Mouse (Mus musculus): ENCODE data around the gene Gm10271. TPM values are rescaled to one million over a fixed set of nuclear protein-coding genes. Genes with fewer than 3 reads are reported as not detected.

Gene Gm10271
- polyA plus RNA-seq, 1 experiment from 2014 or later = not detected

DNA sequence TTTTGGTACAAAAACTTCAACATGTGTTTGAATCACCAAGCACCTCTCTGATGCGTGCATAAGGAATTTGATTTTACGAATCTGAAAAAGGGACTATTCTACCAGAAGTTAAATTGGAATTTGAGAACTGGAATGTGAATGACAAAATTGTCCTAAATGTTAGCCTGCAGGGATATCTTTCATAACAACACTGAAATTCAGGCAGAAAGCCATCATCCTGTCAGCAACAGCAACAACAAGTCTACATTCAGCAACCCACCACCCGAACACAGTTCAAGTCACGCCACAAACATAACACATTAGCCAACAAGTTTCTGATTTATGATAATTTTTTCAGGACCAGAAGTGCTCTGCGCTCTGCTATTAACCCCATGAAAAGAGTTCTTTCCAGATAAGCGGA, 17.2 kb downstream of the Gm10271 start:
- 86% methylated on average over 6 of the region's 6 CpGs for WGBS
- H3K9ac ChIP-seq (replicated peaks) = no peak overlapping the region
- H3K4me1 ChIP-seq (replicated peaks) = peaks cover 6% of the 10 kb centered on the region; the same call in 1 of the 2 replicates
- 0 out of 2 replicates have a peak, but pooled peaks cover 5% of the 10 kb centered on the region for H3K9me3 ChIP-seq
- H3K27me3 ChIP-seq = no peaks in the 10 kb centered on the region
- H3K4me3 ChIP-seq (replicated peaks) = no peak overlapping the region
- H3K4me2 ChIP-seq = no peak overlapping the region
- no peak for ATAC-seq (ENCODE audit: insufficient number of reproducible peaks, insufficient read depth, low FRiP score, low TSS enrichment, low read depth)
- H3K27ac ChIP-seq = no peak overlapping the region
- H3K36me3 ChIP-seq = no peaks in the 10 kb centered on the region

DNA sequence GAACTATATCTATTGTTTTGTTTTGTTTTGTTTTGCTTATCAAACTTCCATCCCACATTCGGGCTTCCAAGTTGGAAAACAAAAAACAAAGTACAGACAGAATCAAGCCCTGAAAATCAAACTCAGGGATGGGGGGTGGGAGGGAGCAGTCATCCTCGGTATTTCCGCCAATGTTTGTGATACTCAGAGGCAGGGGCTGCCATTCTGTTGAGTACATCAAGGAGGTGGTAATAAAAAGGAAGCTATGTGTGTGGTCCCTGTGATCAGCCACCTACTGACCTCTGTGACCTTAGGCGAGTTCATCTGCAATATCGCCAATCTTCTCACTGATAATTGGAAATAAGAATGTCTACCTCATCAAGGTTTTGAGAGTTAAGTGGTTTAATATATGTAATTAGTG, 21.5 kb downstream of the Gm10271 start:
- Histone ChIP-seq H3K9ac (replicated peaks) (no peak overlapping the region; the same call in 1 of the 2 replicates), H3K27me3 (no peaks in the 10 kb centered on the region), H3K4me2 (peak overlapping the region; percentile 75), H3K4me3 (replicated peaks) (peak overlapping the region; percentile 89), H3K4me1 (replicated peaks) (peaks cover 35% of the 10 kb centered on the region), H3K9me3 (0 out of 2 replicates have a peak, but pooled peaks cover 5% of the 10 kb centered on the region), H3K36me3 (no peaks in the 10 kb centered on the region), H3K27ac (no peak overlapping the region)
- 19% methylated on average over 5 of the region's 5 CpGs for WGBS
- ATAC-seq (ENCODE audit: insufficient number of reproducible peaks, insufficient read depth, low FRiP score, low TSS enrichment, low read depth) = no peak

DNA sequence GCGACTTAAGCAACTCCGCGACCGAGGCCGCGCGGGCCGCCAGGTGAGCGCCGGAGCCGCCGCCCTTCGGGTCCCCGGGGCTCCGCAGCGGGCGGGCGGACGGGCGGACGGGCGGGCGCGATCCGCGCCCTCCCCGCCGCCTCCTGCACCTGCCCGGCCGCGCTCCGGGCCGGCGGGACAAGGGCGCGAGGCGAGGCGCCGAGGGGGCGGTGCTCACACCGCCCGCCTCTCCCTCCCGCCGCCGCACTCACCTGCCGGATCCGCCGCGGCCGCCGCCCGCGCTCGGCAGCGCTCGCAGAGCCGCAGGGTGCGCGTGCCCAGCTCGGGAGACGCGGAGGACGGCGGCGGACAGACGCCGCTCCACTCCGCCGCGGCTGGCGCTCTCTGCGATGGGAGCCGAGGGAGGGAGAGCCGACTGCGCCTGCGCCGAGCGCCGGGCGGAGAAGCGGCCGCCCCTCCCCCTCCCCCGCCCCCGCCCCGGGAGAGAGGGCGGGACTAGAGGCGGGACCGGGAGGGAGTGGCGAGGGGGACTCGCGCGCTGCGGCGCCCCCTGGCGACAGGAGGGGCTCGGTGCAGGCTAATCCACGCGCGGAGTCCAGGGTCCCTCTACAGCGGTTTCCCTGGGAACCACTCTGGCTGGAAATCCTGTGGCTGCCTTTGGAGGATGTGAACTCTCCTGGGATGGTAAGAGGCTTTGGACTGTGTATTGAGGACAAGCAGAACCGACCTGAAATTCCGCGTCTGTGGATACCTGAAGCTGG, 22.2 kb downstream of the Gm10271 start, which contains the start of gene Rab3ip:
TSS of gene Rab3ip (minus strand) at position 761 of the 761 bp plus-strand sequence.
- Histone ChIP-seq H3K36me3 (no peaks in the 10 kb centered on the region), H3K27ac (peak within 1 kb of the TSS; percentile 86), H3K27me3 (no peaks in the 10 kb centered on the region), H3K9me3 (0 out of 2 replicates have a peak, but pooled peaks cover 5% of the 10 kb centered on the region), H3K4me1 (replicated peaks) (peaks cover 35% of the 10 kb centered on the region), H3K9ac (replicated peaks) (peak within 1 kb of the TSS; percentile 86), H3K4me3 (replicated peaks) (peak within 1 kb of the TSS; percentile 89), H3K4me2 (peak within 1 kb of the TSS; percentile 75)
- peak; percentile 89 for ATAC-seq (ENCODE audit: insufficient number of reproducible peaks, insufficient read depth, low FRiP score, low TSS enrichment, low read depth)
- WGBS = under 1% methylated on average over 61 of the region's 103 CpGs

DNA sequence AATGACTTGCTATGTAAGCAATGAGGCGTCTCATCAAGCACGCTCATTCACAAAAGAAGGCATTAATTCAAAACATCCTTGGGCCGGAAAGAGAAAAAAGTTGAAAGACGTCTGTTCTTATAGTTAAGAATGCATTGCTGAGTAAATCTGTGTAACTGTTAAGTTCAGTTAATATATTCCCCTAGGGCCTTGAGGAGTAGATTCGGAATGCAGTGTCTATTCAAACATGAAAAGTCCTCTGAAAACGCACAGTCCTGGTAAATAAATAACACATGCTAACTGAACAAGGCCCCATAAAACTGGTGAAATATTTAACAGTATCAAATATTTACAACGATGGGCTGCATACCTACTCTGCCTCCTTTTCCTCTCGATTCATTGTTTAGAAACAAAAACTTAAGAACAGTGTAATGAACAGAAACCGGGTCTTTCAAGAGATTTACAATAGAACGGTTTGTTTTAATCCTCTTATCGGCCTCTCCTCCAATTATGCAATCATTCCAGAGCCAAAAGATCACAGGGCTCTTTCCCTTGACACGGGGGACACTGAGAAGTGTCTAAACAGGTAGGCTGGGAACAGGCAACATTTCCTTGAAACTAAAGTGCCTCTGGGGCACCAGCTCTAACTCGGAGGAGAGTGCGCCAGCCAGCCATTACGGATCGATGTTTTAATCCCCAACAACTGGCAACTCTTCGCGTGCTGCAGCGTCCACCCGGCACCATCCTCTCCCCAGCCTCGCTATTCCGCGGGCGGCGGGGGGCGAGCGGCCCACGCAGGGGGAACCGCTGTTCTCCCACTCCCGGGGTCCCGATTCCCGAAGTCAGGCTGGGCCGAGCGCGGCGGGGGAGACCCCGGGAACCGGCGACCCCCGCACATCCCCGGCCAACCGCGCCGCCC, 23.0 kb downstream of the Gm10271 start:
- H3K4me3 ChIP-seq (replicated peaks) = peak overlapping the region; percentile 89
- peak overlapping the region; percentile 86 for H3K9ac ChIP-seq (replicated peaks)
- 0 out of 2 replicates have a peak, but pooled peaks cover 5% of the 10 kb centered on the region for H3K9me3 ChIP-seq
- peaks cover 40% of the 10 kb centered on the region for H3K4me1 ChIP-seq (replicated peaks)
- H3K27ac ChIP-seq = peak overlapping the region; percentile 86
- peak overlapping the region; percentile 75 for H3K4me2 ChIP-seq
- WGBS = 1% methylated on average over 44 of the region's 44 CpGs
- no peaks in the 10 kb centered on the region for H3K27me3 ChIP-seq
- no peaks in the 10 kb centered on the region for H3K36me3 ChIP-seq
- peak; percentile 7; the same call in 1 of the 2 replicates for ATAC-seq (ENCODE audit: insufficient number of reproducible peaks, insufficient read depth, low FRiP score, low TSS enrichment, low read depth)

DNA sequence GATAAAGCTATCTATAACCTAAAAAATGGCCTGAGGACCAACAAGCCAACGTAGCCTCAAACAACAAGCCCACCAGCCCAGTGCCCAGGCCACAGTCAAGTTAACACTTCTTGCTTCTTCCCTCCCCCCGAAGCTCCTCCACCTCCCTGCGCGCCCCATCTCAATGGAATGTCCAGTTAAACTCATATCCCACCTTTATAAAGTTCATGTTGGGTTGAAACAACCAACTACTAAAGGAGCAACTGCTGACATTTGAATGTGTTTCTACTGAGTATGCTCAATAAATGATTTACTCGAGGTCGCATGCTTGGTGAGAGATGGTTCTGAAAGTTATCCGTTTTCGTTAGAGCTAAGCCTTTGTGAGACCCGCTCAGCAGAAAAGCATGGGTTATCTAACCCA, 24.0 kb downstream of the Gm10271 start:
- no peak overlapping the region for H3K27ac ChIP-seq
- H3K36me3 ChIP-seq = no peaks in the 10 kb centered on the region
- H3K9me3 ChIP-seq = 0 out of 2 replicates have a peak, but pooled peaks cover 5% of the 10 kb centered on the region
- no peak for ATAC-seq (ENCODE audit: insufficient number of reproducible peaks, insufficient read depth, low FRiP score, low TSS enrichment, low read depth)
- H3K4me2 ChIP-seq = peak overlapping the region; percentile 75
- WGBS = 82% methylated on average over 9 of the region's 9 CpGs
- no peaks in the 10 kb centered on the region for H3K27me3 ChIP-seq
- peak overlapping the region; percentile 89; the same call in 1 of the 2 replicates for H3K4me3 ChIP-seq (replicated peaks)
- H3K9ac ChIP-seq (replicated peaks) = no peak overlapping the region
- H3K4me1 ChIP-seq (replicated peaks) = peaks cover 40% of the 10 kb centered on the region

DNA sequence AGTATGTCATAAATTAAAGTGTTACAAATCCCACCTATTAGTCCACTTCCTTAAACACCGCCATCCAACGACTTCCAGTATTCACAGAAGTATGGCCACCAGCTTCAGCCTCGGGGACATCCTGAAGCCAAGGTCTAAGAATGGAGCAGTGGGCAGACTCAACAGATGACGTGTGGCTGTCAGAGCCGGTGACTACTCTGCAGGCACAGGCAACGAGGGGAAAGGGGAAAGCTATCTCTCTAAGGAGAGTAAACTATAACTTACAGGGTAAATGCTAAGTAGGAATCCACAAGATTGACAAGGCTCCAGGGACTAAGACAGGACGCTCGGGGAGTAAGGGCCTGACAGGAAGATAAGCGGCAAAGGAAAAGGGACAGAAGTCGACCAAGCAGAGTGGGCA, 27.5 kb downstream of the Gm10271 start:
- 69% methylated on average over 10 of the region's 10 CpGs for WGBS
- Histone ChIP-seq H3K4me3 (replicated peaks) (no peak overlapping the region), H3K9ac (replicated peaks) (no peak overlapping the region), H3K4me1 (replicated peaks) (peaks cover 34% of the 10 kb centered on the region), H3K27ac (no peak overlapping the region), H3K9me3 (peaks cover 9% of the 10 kb centered on the region; the same call in 1 of the 2 replicates), H3K4me2 (no peak overlapping the region), H3K27me3 (no peaks in the 10 kb centered on the region), H3K36me3 (peaks cover 10% of the 10 kb centered on the region)
- no peak for ATAC-seq (ENCODE audit: insufficient number of reproducible peaks, insufficient read depth, low FRiP score, low TSS enrichment, low read depth)

DNA sequence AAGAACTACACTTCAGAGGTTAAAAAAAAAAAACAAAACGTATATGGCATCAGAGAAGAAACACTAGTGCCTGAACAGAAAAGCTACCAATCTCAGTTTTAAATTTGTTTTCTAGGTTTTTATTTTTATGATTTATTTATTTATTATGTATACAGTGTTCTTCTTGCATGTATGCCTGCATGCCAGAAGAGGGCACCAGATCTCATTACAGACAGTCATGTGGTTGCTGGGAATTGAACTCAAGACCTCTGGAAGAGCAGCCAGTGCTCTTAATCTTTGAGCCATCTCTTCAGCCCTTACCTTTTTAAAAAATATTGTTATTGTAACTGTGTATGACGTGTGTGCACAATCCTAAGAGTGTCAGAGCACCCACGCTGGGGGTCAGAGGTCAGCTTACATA, 28.3 kb downstream of the Gm10271 start:
- H3K36me3 ChIP-seq = peaks cover 12% of the 10 kb centered on the region
- H3K4me1 ChIP-seq (replicated peaks) = peaks cover 34% of the 10 kb centered on the region
- no peak overlapping the region for H3K4me2 ChIP-seq
- no peak overlapping the region for H3K4me3 ChIP-seq (replicated peaks)
- WGBS = 86% methylated on average over 3 of the region's 3 CpGs
- H3K27ac ChIP-seq = no peak overlapping the region
- H3K9ac ChIP-seq (replicated peaks) = no peak overlapping the region
- ATAC-seq (ENCODE audit: insufficient number of reproducible peaks, insufficient read depth, low FRiP score, low TSS enrichment, low read depth) = no peak
- H3K9me3 ChIP-seq = peaks cover 9% of the 10 kb centered on the region; the same call in 1 of the 2 replicates
- no peaks in the 10 kb centered on the region for H3K27me3 ChIP-seq

DNA sequence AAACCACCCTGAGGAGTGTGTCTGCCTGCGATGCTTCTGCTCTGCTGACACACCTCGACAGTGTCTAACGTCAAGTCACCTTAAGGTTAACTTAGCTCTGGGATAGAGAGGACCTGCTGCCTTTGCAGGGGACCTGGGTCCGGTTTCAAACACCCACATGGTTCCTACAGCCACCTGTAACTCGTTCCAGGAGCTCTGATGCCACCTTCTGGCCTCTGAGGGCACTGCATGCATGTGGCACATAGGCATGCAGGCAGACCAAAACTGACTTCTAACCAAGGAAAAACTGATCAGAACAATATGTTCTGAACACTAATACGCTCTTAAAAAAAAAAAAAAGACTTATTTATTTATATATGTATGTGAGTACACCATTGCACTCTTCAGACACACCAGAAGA, 29.4 kb downstream of the Gm10271 start:
- WGBS = 94% methylated on average over 6 of the region's 6 CpGs
- H3K36me3 ChIP-seq = peaks cover 23% of the 10 kb centered on the region
- no peak for ATAC-seq (ENCODE audit: insufficient number of reproducible peaks, insufficient read depth, low FRiP score, low TSS enrichment, low read depth)

DNA sequence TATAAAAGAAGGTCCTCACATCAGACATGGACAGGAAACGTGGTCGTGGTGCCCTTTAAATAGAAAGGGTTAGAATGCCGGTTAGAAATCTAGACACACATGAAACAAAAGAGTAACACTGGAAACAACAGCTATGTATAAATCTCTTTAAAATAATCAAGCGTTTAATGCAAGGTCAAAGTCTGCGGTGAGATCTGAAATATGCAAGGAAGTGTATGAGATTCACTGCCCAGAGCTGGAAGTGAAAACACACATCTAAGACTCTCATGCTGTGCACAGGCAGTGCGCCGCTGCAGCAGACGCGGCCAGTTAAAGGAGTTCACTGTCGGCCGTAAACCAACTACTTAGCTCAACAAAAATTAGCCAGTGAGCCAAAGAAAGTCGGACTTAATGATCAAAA, 37.4 kb downstream of the Gm10271 start:
- Histone ChIP-seq H3K36me3 (peaks cover 57% of the 10 kb centered on the region), H3K9me3 (no peaks in the 10 kb centered on the region), H3K4me2 (no peak overlapping the region), H3K4me3 (replicated peaks) (no peak overlapping the region), H3K9ac (replicated peaks) (no peak overlapping the region), H3K27me3 (no peaks in the 10 kb centered on the region), H3K4me1 (replicated peaks) (peaks cover 3% of the 10 kb centered on the region; the same call in 1 of the 2 replicates), H3K27ac (no peak overlapping the region)
- no peak for ATAC-seq (ENCODE audit: insufficient number of reproducible peaks, insufficient read depth, low FRiP score, low TSS enrichment, low read depth)
- 49% methylated on average over 12 of the region's 12 CpGs for WGBS

More for the DNA sequence above, 29.4 kb downstream of the Gm10271 start:
- H3K9me3 ChIP-seq = peaks cover 9% of the 10 kb centered on the region; the same call in 1 of the 2 replicates
- H3K4me2 ChIP-seq = no peak overlapping the region
- no peak overlapping the region for H3K27ac ChIP-seq
- no peak overlapping the region for H3K4me3 ChIP-seq (replicated peaks)
- H3K27me3 ChIP-seq = no peaks in the 10 kb centered on the region
- no peak overlapping the region for H3K9ac ChIP-seq (replicated peaks)
- peaks cover 23% of the 10 kb centered on the region for H3K4me1 ChIP-seq (replicated peaks)

DNA sequence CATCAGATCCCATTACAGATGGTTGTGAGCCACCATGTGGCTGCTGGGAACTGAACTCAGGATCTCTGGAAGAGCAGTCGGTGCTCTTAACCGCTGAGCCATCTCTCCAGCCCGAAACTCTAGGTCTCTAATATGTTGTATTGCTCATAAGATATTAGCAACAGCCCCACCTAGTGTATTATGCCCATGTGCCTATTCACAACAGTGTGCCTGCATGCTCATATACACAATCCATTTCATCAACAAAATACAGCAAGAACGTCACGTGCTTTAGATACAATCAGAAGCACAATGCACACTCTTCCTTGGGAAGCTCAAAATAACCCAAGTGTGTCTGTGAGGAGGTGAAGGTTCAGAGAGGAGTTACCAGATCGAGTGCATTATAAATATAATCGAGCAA, 38.6 kb downstream of the Gm10271 start:
- no peak for ATAC-seq (ENCODE audit: insufficient number of reproducible peaks, insufficient read depth, low FRiP score, low TSS enrichment, low read depth)
- no peaks in the 10 kb centered on the region for H3K27me3 ChIP-seq
- 92% methylated on average over 7 of the region's 7 CpGs for WGBS
- H3K4me2 ChIP-seq = no peak overlapping the region
- H3K9me3 ChIP-seq = no peaks in the 10 kb centered on the region
- H3K4me3 ChIP-seq (replicated peaks) = no peak overlapping the region
- H3K36me3 ChIP-seq = peaks cover 56% of the 10 kb centered on the region
- H3K27ac ChIP-seq = no peak overlapping the region
- H3K4me1 ChIP-seq (replicated peaks) = 0 out of 2 replicates have a peak, but pooled peaks cover 3% of the 10 kb centered on the region
- H3K9ac ChIP-seq (replicated peaks) = no peak overlapping the region

DNA sequence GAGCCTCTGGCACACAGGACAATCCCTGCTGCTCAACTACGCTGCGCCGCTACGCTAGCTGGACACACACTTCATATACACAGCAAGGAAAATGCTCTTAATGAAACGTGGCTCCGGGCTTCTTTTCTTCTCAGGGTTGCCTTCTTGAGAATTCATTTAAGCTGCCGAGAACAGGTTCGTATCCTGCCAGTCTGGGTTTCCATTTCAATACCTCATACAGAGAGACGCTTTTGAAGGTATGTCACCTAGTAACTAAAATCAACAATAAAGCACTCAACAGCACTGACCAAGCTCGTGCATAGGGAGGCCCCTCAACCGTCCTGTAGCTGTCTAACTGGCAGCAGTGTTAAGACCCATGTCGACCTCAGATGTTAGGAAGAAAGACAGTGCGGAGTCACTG, 40.0 kb downstream of the Gm10271 start:
- Histone ChIP-seq H3K4me1 (replicated peaks) (0 out of 2 replicates have a peak, but pooled peaks cover 3% of the 10 kb centered on the region), H3K27me3 (no peaks in the 10 kb centered on the region), H3K9ac (replicated peaks) (no peak overlapping the region), H3K36me3 (peaks cover 53% of the 10 kb centered on the region), H3K4me2 (no peak overlapping the region), H3K27ac (no peak overlapping the region), H3K4me3 (replicated peaks) (no peak overlapping the region), H3K9me3 (no peaks in the 10 kb centered on the region)
- WGBS = 84% methylated on average over 13 of the region's 13 CpGs
- ATAC-seq (ENCODE audit: insufficient number of reproducible peaks, insufficient read depth, low FRiP score, low TSS enrichment, low read depth) = no peak
